Mouse (Mus musculus) megakaryocyte-erythroid progenitor cell, adult 5 weeks (primary cell): ENCODE results near the gene Bmf. TPM values are rescaled to one million over a fixed set of nuclear protein-coding genes. Genes with fewer than 3 reads are reported as not detected.

Source experiments
- polyA plus RNA-seq: library from polyadenylated mRNA; stranded (reverse); fragments of >175 nt; gene quantifications from 2 replicates; pipeline ENCODE4 v1.2.3, GENCODE M21; 2012

Gene Bmf
- polyA plus RNA-seq: 2.5 and 12.5 TPM in 2 replicates

GRCm38 (mm10) chr2:118549507-118550473 is at the start of gene Bmf:
Gene Bmf (minus strand): TSS chr2:118549687.

GRCm38 (mm10) chr2:118597673-118598568 is 48.4 kb upstream of the Bmf start, which contains the start of gene Bub1b:
Gene Bub1b (plus strand): TSS chr2:118598211.

GRCm38 (mm10) chr2:118479550-118479909 is 70.0 kb downstream of the Bmf start, which contains the start of gene Srp14:
Gene Srp14 (minus strand): TSS chr2:118479711.

Other genes starting within 250 kb of the Bmf start
- gene Gpr176, start 176.3 kb downstream of the Bmf start, polyA plus RNA-seq: 0.05 TPM in 1 of 2 replicates, not detected in the other
- 8.4 and 11.5 TPM in 2 replicates for gene Eif2ak4, start 161.1 kb downstream of the Bmf start, polyA plus RNA-seq
- 95.7 and 104 TPM in 2 replicates for gene Srp14, start 70.0 kb downstream of the Bmf start, polyA plus RNA-seq
- 13.7 and 14.8 TPM in 2 replicates for gene Bub1b, start 48.5 kb upstream of the Bmf start, polyA plus RNA-seq
- 1.2 and 1.9 TPM in 2 replicates for gene Pak6, start 113.6 kb upstream of the Bmf start, polyA plus RNA-seq
- 0.72 and 2.2 TPM in 2 replicates for gene Ankrd63, start 154.3 kb upstream of the Bmf start, polyA plus RNA-seq
- 96.3 and 125 TPM in 2 replicates for gene Plcb2, start 178.8 kb upstream of the Bmf start, polyA plus RNA-seq
- 39.8 and 40.6 TPM in 2 replicates for gene Inafm2, start 196.1 kb upstream of the Bmf start, polyA plus RNA-seq
- gene Ccdc9b, start 213.0 kb upstream of the Bmf start, polyA plus RNA-seq: 0.35 and 0.38 TPM in 2 replicates
- gene Phgr1, start 223.1 kb upstream of the Bmf start, polyA plus RNA-seq: not detected in 2 replicates
- gene Disp2, start 230.0 kb upstream of the Bmf start, polyA plus RNA-seq: 0.04 and 0.06 TPM in 2 replicates